Mouse (Mus musculus) E14TG2a.4 (cell line): ENCODE results near the gene Ntrk1.

ENCODE experiments used
- H3K27me3 ChIP-seq: 2 replicates; pipeline ENCODE4 v1.6.1; 2014; ENCODE audit warnings: low read length, control low read depth; ENCODE audit not compliant: insufficient read depth
- H3K36me3 ChIP-seq: 2 replicates; pipeline ENCODE4 v1.6.1; 2014; ENCODE audit warnings: low read length, control low read depth; ENCODE audit not compliant: insufficient read depth
- H3K4me1 ChIP-seq: replicated peaks from 2 replicates; pipeline ENCODE4 v1.6.1; 2014; ENCODE audit warnings: low read depth, low read length, control low read depth
- H3K4me3 ChIP-seq: replicated peaks from 2 replicates; pipeline ENCODE4 v1.5.1; 2014; ENCODE audit warnings: mild to moderate bottlenecking, low read length
- H3K9me3 ChIP-seq: 2 replicates; pipeline ENCODE4 v1.6.1; 2014; ENCODE audit warnings: low read length, control low read depth
- CTCF ChIP-seq: conservative IDR thresholded peaks from 2 replicates; pipeline ENCODE4 v1.5.1; 2014; ENCODE audit warnings: low read length
- NANOG ChIP-seq: IDR thresholded peaks from 2 replicates; pipeline ENCODE4 v1.6.1; 2014; ENCODE audit warnings: borderline replicate concordance, low read length, mixed read lengths
- POU5F1 ChIP-seq: IDR thresholded peaks from 2 replicates; pipeline ENCODE4 v1.6.1; 2014; ENCODE audit warnings: low read length, borderline replicate concordance

The Ntrk1 gene

DNA sequence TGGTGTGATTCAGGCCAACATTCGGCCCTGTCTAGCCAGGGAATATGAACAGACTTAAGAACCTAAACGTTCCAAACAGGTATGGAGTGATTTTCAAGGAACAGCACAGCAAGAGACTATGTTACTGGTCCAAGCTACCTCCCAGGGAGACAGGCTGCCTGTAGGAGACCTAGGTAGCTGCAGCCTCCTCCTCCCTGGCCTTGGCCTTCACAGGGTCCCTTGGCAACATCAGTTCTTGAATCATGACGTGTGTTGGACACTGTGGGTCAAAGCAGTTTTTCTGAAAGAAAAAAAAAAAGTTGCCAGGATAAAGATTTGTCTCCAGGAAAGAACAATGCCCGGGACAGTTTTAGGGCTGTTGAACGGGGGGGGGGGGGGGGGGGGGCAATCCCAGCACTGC is 56.1 kb downstream of the Ntrk1 start:
- Histone ChIP-seq H3K36me3 (peaks cover 48% of the 10 kb centered on the region), H3K4me1 (peaks cover 14% of the 10 kb centered on the region), H3K27me3 (no peaks in the 10 kb centered on the region), H3K9me3 (no peaks in the 10 kb centered on the region), H3K4me3 (no peak overlapping the region)
- TF ChIP-seq CTCF (no peak), POU5F1 (no peak), NANOG (no peak)

DNA sequence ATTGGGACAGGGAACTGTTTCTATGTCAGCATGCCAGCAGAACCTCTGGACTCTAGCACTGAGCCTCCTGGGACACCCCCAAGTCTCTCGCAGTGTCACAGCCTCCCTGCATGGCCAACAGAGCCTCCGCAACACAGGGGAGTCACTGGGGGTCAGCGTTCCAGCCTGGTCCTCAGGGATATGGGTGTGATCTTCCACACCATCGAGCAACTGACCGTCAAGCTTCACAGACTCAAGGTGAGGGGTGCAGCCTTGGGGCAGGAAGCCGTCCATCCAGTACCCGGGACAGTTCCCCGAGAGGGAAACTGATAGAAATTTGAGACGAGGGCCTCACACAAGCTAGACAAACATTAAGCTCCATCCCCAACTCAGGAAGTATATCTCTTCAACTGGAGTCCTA is 59.6 kb downstream of the Ntrk1 start:
- Histone ChIP-seq H3K4me3 (no peak overlapping the region), H3K36me3 (peaks cover 81% of the 10 kb centered on the region), H3K27me3 (no peaks in the 10 kb centered on the region), H3K4me1 (peaks cover 8% of the 10 kb centered on the region), H3K9me3 (no peaks in the 10 kb centered on the region)
- TF ChIP-seq POU5F1 (no peak), CTCF (no peak), NANOG (no peak)

DNA sequence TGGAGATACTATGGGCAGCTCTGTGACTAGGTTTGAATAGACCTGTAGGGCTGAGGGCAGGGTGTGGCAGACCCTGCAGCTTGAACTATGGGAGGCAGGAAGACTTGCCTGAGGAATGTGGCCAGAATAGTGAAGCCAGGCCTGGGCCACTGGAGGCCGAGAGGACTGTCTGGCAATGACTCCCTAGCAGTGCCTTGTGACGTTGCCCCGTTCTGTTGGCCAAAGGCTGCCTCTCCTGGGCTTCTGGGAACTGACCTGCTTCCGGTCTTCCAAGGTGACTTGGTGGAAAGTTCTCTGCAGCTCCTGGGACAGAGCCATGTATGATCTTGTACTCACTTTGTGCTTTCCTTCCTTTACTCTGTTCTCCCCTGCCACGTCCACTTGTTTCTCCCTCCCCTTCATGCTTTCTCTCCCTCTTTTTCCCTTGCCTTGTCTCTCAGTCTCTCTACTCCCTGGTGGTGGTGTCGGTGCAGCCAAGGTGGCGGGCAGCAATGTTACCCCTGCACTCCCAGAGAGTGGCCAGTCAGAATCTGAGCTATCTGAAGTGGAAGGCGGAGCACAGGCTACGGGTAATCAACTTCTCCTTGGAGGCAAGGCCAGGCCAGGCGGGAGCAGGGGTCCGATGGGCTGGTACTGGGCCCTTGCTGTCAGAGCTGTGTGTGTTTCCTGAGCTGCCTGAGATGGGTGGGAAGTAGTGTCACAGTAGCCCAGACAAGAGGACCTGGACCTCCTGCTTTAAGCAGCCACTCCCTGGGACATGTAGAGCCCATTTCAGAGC is 60.8 kb downstream of the Ntrk1 start:
- Histone ChIP-seq H3K4me3 (no peak overlapping the region), H3K27me3 (no peaks in the 10 kb centered on the region), H3K4me1 (peaks cover 8% of the 10 kb centered on the region), H3K36me3 (peaks cover 93% of the 10 kb centered on the region), H3K9me3 (no peaks in the 10 kb centered on the region)
- TF ChIP-seq POU5F1 (no peak), NANOG (no peak), CTCF (no peak)

DNA sequence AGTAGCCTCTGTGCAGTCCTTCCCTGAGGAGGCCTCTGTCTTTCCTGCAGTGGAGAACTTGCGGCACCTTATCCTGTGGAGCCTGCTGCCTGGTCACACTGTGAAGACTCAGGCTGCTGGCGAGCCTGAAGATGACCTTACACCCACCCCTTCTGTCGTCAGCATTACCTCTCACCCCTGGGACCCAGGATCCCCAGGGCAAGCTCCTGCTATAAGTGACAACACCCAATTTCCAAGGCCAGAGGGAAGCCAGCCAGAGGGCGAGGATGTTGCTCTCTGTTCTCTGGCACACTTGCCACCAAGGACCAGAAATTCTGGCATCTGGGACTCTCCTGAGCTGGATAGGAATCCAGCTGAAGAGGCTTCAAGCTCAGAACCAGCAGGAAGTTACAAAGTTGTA is 61.9 kb downstream of the Ntrk1 start:
- peaks cover 95% of the 10 kb centered on the region for H3K36me3 ChIP-seq
- no peak overlapping the region for H3K4me3 ChIP-seq
- H3K4me1 ChIP-seq: peaks cover 3% of the 10 kb centered on the region; the same call in 1 of the 2 replicates
- H3K9me3 ChIP-seq: no peaks in the 10 kb centered on the region
- no peaks in the 10 kb centered on the region for H3K27me3 ChIP-seq
- no peak for TF ChIP-seq NANOG
- TF ChIP-seq CTCF: no peak
- no peak for TF ChIP-seq POU5F1

DNA sequence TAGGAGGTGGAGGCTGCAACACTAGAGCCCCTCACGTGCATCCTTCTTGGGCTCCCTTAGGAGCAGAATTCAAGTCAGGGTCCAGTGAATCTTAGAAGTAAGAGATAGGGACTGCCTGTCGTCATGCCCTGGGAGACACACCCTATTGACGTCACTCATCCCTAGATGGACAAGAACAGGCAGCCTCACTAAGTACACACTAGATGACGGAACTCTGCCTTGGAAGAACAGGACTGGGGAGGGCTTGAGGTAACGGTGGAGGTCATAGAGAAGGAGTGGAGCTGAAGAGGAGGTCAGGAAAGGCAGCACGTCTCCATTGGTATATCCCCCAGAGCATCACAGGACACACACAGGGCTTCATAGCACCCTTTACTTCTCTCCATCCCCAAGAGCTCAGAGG is 66.3 kb downstream of the Ntrk1 start:
- H3K27me3 ChIP-seq: no peaks in the 10 kb centered on the region
- H3K36me3 ChIP-seq: peaks cover 95% of the 10 kb centered on the region
- no peak overlapping the region for H3K4me3 ChIP-seq
- no peaks in the 10 kb centered on the region for H3K4me1 ChIP-seq
- TF ChIP-seq CTCF: no peak
- TF ChIP-seq POU5F1: no peak
- TF ChIP-seq NANOG: no peak
- no peaks in the 10 kb centered on the region for H3K9me3 ChIP-seq
